Mouse (Mus musculus): Measurements from ENCODE around the gene Calm2.

DNA sequence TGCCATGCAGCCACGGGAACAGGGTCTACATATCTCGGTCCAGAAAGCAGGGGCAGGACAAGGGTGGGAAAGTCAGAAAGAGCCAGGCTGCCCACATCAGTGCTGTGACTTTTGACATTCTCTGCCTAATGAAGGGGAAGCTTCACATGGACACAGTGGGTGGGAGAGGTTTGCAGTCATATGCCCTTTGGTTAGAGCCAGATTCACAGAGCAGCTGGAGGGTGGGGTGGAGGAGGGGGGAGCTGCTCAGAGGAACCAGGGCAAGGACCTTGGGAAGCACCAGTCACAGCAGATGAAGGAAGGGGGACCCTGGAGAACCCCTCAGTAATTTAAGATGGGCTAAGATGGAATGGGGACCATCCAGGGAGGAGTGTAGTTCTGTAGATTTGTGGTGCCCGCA, 60.9 kb downstream of the Calm2 start:
- TF ChIP-seq POLR2A (IDR thresholded peaks at IDR 0.05; ENCODE audit: borderline replicate concordance, extremely low read depth, insufficient read depth, insufficient read length, poor library complexity, severe bottlenecking) (no peak), CTCF (IDR thresholded peaks at IDR 0.05; ENCODE audit: borderline replicate concordance, extremely low read depth, insufficient read depth, insufficient read length) (no peak)

All from brain, embryonic 14.5 days (tissue).